Mouse (Mus musculus) liver, postnatal 0 days (tissue): ENCODE data around the gene Shroom3. TPM values are rescaled to one million over a fixed set of nuclear protein-coding genes. Genes with fewer than 3 reads are reported as not detected.

ENCODE experiments used
- ATAC-seq: fragments of 200-750 bp; cut with Nextera tagmentation; 2 replicates; pipeline ENCODE4 v1.8.0; 2017; ENCODE audit warnings: mild to moderate bottlenecking, moderate library complexity
- DNase-seq: peaks from one replicate; pipeline ENCODE4 v3.0.0-alpha.2; 2016
- H3K27ac ChIP-seq: fragments of 300-500 bp; sonication (generic); 2 replicates; pipeline ENCODE4 v1.5.1; 2014; ENCODE audit warnings: antibody characterized with exemption, moderate library complexity, mild to moderate bottlenecking, low read depth
- H3K27me3 ChIP-seq: fragments of 300-500 bp; sonication (generic); 2 replicates; pipeline ENCODE4 v1.6.1; 2014; ENCODE audit warnings: low read length, control low read depth, mixed read lengths; ENCODE audit not compliant: insufficient read depth
- H3K36me3 ChIP-seq: fragments of 300-500 bp; sonication (generic); replicated peaks from 2 replicates; pipeline ENCODE4 v1.6.1; 2014; ENCODE audit warnings: mild to moderate bottlenecking, control low read depth, low read length, moderate library complexity, mixed read lengths; ENCODE audit not compliant: insufficient read depth
- H3K4me1 ChIP-seq: fragments of 300-500 bp; sonication (generic); 2 replicates; pipeline ENCODE4 v1.6.1; 2014; ENCODE audit warnings: antibody characterized with exemption, mild to moderate bottlenecking, control low read depth; ENCODE audit not compliant: insufficient read depth
- H3K4me2 ChIP-seq: fragments of 300-500 bp; sonication (generic); 2 replicates; pipeline ENCODE4 v1.6.1; 2014; ENCODE audit warnings: low read depth, mild to moderate bottlenecking, low read length, moderate library complexity, mixed read lengths
- H3K4me3 ChIP-seq: fragments of 300-500 bp; sonication (generic); 2 replicates; pipeline ENCODE4 v1.5.1; 2014; ENCODE audit warnings: low read depth, low read length
- H3K9ac ChIP-seq: fragments of 300-500 bp; sonication (generic); replicated peaks from 2 replicates; pipeline ENCODE4 v1.6.1; 2014; ENCODE audit warnings: mild to moderate bottlenecking, moderate library complexity
- H3K9me3 ChIP-seq: fragments of 300-500 bp; sonication (generic); 2 replicates; pipeline ENCODE4 v1.6.1; 2016; ENCODE audit warnings: mild to moderate bottlenecking, control low read depth, low read length, mixed read lengths
- CTCF ChIP-seq: sonication (generic); IDR thresholded peaks from 2 replicates; pipeline ENCODE4 v1.5.1; 2016; ENCODE audit warnings: antibody characterized with exemption, low read depth
- EP300 ChIP-seq: IDR thresholded peaks from 2 replicates; pipeline ENCODE4 v1.6.1; 2016; ENCODE audit warnings: antibody characterized with exemption, low read depth, mild to moderate bottlenecking
- WGBS: fragments of 180-500 bp; shearing (Covaris S2); extraction: QIAGEN DNeasy Blood & Tissue Kit; methylation state at CpG from one replicate; pipeline ENCODE4 v1.1.7; 2014; ENCODE audit not compliant: insufficient replicate concordance; 5-methylcytosine and 5-hydroxymethylcytosine counted together
- polyA plus RNA-seq: library from polyadenylated mRNA; unstranded; fragments of >200 nt; fragmentation: Nextera tagmentation; extraction: Ambion mirVana; gene quantifications from 2 replicates; pipeline ENCODE4 v1.2.1, GENCODE M21; 2015

The Shroom3 gene
- polyA plus RNA-seq, 1 experiment from 2014 or later: 0.96 TPM

DNA sequence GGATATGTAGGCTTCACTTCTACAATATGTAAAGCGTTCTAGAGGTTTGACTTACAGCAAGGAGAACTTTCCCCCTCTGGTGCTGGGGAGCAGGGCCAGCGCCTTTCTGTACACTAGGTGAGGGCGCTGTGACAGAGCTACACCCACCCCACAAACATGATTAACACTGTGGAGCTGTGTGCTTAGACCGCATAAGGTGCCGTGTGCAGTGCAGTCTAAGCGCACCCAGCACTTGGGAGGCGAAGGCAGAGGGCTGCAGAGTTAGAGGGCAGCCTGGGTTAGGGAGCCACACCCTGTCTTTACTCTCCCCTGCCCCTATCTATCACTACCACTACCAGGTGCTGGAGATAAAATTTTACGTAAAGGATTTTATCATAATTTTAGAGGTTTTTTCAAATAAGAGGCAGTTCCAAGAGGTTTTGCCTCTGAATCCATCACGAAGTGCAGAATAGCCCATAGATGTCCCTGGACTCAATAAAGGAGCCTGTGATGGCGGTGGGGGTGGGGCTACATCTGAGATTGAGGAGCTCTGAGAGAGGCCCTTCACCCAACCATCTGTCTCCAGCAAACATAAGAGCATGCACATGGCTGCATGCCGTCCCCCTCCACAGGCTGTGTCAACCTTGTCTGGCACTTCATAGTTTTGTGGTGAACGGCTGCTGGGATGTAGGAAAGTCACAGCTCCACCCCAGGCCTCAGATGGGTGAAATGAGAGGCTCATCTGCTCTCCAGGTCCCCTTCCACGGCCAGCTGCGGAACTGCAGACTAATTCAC lies 265.9 kb downstream of the Shroom3 start:
- H3K4me3 ChIP-seq: no peak overlapping the region
- WGBS: 74% methylated on average over 14 of the region's 14 CpGs

DNA sequence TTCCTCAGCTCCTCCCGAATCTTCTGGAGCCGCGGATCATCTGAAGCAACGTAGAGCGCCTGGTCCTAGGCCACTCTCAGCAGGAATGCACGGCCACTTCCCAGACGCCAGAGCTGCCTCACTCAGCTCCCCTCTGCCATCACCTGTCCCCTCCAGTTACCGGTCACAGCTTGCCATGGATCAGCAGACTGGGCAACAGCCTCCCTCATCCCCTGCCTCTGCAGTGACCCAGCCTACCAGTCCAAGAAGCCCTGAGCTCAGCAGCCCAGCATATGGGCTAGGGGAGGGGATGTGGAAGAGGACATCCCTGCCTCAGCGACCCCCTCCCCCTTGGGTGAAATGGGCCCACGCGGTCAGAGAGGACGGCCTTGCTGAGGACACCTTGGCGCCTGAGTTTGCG lies 267.3 kb downstream of the Shroom3 start:
- no peak overlapping the region for H3K4me2 ChIP-seq
- H3K9me3 ChIP-seq: no peaks in the 10 kb centered on the region
- no peak overlapping the region for H3K9ac ChIP-seq
- 88% methylated on average over 14 of the region's 14 CpGs for WGBS
- ATAC-seq (no peak), DNase-seq (no peak)
- TF ChIP-seq EP300: no peak
- TF ChIP-seq CTCF: no peak
- H3K4me3 ChIP-seq: no peak overlapping the region
- H3K36me3 ChIP-seq: peaks cover 5% of the 10 kb centered on the region
- H3K4me1 ChIP-seq: no peaks in the 10 kb centered on the region
- no peaks in the 10 kb centered on the region for H3K27me3 ChIP-seq
- no peak overlapping the region for H3K27ac ChIP-seq

More for the DNA sequence above, 265.9 kb downstream of the Shroom3 start:
- Histone ChIP-seq H3K27ac (no peak overlapping the region), H3K4me1 (no peaks in the 10 kb centered on the region), H3K27me3 (no peaks in the 10 kb centered on the region), H3K4me2 (no peak overlapping the region), H3K9ac (no peak overlapping the region), H3K9me3 (no peaks in the 10 kb centered on the region), H3K36me3 (peaks cover 5% of the 10 kb centered on the region)
- TF ChIP-seq EP300: no peak
- ATAC-seq: no peak
- no peak for DNase-seq

DNA sequence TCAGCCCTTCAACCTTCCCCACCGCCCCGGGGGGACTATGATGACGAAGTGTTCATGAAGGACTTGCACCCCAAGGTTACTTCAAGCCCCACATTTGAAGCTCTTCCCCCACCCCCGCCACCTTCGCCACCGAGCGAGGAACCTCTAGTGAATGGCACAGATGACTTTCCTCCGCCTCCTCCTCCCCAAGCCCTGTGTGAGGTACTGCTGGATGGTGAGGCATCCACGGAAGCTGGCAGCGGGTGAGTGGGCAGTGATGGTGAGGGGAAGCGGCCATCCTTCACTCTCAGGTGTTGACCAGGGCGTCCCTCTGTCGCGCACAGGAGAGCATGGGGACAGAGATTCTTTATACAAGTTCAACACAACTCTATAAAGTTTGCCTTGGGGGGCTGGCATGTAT lies 267.8 kb downstream of the Shroom3 start:
- peaks cover 5% of the 10 kb centered on the region for H3K36me3 ChIP-seq
- no peaks in the 10 kb centered on the region for H3K4me1 ChIP-seq
- H3K4me2 ChIP-seq: no peak overlapping the region
- no peaks in the 10 kb centered on the region for H3K27me3 ChIP-seq
- H3K4me3 ChIP-seq: no peak overlapping the region
- 87% methylated on average over 14 of the region's 14 CpGs for WGBS
- H3K9me3 ChIP-seq: no peaks in the 10 kb centered on the region
- DNase-seq (no peak), ATAC-seq (no peak)
- H3K27ac ChIP-seq: no peak overlapping the region
- TF ChIP-seq EP300 (no peak), CTCF (no peak)
- H3K9ac ChIP-seq: no peak overlapping the region

DNA sequence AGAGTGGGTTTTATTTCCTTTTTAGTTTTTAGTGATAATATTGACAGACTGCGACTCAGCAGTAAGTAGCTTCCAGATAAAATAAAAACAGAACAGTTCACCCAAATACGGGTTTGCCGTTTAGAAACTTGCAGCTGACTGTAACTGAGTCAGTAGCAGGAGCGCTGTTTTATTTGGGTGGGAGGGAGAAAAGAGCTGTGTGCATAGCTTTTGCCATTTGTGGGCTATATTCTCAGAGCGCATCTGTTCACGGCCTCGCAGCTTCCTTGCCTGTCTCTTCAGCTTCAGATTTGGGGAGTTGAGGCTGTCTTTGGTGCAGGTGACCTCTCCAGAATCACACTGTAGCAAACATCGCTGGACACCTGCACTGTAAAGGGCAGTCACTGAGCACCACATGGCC lies 270.6 kb downstream of the Shroom3 start:
- H3K36me3 ChIP-seq: peaks cover 2% of the 10 kb centered on the region; the same call in 1 of the 2 replicates
- TF ChIP-seq EP300 (no peak), CTCF (no peak)
- DNase-seq (no peak), ATAC-seq (no peak)
- no peak overlapping the region for H3K4me3 ChIP-seq
- H3K9ac ChIP-seq: no peak overlapping the region
- H3K27me3 ChIP-seq: no peaks in the 10 kb centered on the region
- H3K27ac ChIP-seq: no peak overlapping the region
- WGBS: 72% methylated on average over 8 of the region's 8 CpGs
- H3K9me3 ChIP-seq: no peaks in the 10 kb centered on the region
- H3K4me2 ChIP-seq: no peak overlapping the region
- H3K4me1 ChIP-seq: no peaks in the 10 kb centered on the region

DNA sequence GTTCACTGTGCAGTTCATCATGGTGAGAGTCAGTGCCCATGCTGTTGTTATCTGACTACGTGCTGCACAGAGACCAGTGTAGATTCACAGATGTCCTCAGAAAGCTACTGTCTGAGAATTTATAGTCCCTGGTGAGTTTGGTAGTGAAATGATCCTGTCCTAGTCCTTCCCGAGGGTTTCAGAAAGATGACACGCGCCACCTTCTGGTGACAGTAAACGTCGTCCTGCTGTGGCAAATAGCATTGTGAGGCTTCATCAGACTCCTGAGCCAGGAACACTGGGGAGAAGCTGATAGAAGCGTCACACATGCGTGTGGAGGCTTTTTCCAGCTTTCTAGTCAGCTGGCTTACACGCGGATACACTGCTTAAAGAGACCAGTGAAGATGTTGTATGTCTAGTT lies 271.1 kb downstream of the Shroom3 start:
- ATAC-seq: no peak
- peaks cover 2% of the 10 kb centered on the region; the same call in 1 of the 2 replicates for H3K36me3 ChIP-seq
- no peaks in the 10 kb centered on the region for H3K4me1 ChIP-seq
- no peak overlapping the region for H3K4me3 ChIP-seq
- DNase-seq: peak; percentile 61
- no peak overlapping the region for H3K4me2 ChIP-seq
- no peak overlapping the region for H3K27ac ChIP-seq
- TF ChIP-seq CTCF (peak; percentile 78), EP300 (no peak)
- WGBS: 44% methylated on average over 10 of the region's 10 CpGs
- no peak overlapping the region for H3K9ac ChIP-seq
- H3K27me3 ChIP-seq: no peaks in the 10 kb centered on the region
- H3K9me3 ChIP-seq: no peaks in the 10 kb centered on the region

DNA sequence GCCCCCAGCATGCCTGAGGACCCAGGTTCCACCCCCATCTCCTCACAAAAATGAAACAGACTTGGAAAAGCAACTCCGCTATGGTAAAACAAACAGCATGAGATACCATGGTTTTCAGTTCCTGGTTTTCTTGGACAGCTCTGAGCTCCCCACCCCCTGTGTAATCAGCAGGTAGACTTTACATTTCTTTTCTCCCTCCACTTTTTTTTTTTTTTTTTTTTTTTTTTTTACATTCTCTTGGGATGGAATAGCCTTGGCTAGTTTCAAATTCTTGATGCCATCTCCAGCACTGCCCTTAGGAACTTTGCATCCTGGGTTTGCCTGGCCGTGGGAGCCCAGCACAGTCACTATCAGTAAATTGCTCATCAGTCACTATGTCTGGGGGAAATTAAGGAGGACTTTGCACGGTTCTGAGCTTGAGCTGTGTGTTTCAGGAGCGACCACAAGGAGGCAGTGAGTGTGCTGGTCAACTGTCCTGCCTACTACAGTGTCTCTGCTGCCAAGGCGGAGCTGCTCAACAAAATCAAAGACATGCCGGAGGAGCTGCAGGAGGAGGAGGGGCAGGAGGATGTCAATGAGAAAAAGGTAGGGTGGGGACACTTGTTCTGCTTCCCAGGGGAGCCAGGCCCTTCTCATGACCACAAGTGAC lies 271.7 kb downstream of the Shroom3 start:
- Histone ChIP-seq H3K4me2 (no peak overlapping the region), H3K9me3 (no peaks in the 10 kb centered on the region), H3K9ac (no peak overlapping the region), H3K27me3 (no peaks in the 10 kb centered on the region), H3K4me1 (no peaks in the 10 kb centered on the region), H3K4me3 (no peak overlapping the region), H3K27ac (no peak overlapping the region), H3K36me3 (peaks cover 2% of the 10 kb centered on the region; the same call in 1 of the 2 replicates)
- DNase-seq: no peak
- ATAC-seq: peak; percentile 25; the same call in 1 of the 2 replicates
- TF ChIP-seq EP300: no peak
- peak; percentile 63 for TF ChIP-seq CTCF
- WGBS: 49% methylated on average over 6 of the region's 6 CpGs
